Mouse (Mus musculus) spleen, postnatal 14 days (tissue): ENCODE data around the gene Prg2.

Source experiments
- DNase-seq, 2 experiments: peaks; one replicate each; pipeline ENCODE4 v3.0.0; 2021 to 2022; ENCODE audit warnings: low spot score in 2 of 2

The Prg2 gene

DNA sequence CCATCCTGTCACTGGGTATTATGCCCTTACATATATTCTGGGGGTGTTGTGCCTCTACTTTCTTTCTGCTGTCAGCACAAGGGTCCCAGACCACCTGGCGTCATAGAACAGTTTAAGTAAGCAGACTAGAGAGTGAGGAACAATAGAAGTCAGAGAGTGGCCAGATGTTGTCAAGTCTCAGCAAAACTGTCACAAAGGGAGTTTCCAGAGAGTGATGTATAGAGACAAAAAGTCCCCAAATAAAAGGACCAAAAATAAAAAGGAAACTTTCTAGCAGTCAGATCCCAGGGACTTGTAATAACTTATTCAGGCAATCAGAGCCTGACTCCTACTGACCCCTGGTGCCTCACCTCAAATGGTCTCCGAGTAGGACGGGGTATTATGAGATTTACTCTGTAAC, 18.4 kb upstream of the Prg2 start:
- DNase-seq = no peak

- DNase-seq = no peak
Observed at GRCm38 (mm10) chr2:84962906-84963507, 17.3 kb upstream of the Prg2 start.

DNA sequence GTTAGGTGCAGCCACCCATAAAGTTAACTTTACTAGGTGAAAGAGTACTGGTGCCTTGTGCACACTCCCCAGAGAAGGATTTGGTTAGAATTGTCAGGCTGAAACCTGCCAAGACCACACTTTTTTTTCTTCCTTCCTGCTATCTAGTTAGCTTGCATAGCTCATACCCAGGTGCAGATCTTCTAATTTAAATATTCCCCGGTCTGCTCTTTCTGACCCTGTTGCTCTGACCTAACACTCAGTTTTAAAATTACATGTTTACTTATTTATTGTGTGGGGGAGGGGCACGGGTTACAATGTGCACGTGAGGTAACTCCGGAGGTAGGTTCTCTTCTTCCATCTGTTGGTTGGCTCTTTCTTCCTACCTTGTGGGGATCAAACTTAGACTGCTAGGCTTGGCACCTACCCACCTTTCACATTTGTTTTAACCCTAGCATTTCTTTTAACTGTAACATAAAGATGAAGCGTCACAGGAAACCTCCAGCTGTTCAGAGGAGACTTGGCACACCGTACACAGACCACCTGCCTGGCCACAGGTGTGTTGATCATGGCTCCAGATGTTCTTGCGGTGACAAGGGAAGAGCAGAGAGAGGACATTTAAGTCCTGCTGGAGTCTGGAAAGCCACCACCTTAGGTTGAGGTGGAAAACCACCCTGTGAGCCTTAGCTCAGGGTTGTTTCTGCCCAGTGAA, 16.0 kb upstream of the Prg2 start:
- no peak for DNase-seq

DNA sequence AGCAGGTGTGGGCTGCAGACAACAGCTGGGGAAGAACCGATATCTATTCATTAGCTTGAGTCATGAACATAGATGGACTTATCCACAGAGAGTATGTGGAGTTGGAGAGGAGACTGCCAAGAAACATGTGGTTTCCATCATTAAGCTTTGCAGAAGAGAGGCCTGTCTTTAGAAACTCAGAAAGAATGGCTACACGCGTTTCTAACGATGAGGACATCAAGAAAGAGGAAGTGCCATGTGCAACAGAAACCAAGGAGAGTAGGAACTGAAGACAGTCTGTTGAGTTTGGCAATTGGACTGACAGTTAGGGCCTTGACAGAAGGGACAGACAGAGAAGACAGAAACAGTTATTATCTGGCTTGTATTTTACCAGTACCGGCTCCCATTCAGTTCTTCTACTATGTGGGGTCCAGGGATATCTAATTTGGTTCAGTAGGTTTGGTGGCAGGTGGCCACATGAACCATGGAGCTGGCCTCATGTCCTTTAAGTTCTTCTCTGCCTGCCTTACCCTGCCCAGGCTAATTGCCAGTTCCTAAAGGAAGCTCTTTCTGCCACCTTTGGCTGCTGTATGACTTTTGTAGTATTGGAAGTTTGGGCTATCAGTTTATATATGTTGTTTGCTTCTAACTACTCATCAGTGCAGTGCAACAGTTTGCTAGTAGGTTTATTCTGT, 12.8 kb upstream of the Prg2 start:
- no peak for DNase-seq

DNA sequence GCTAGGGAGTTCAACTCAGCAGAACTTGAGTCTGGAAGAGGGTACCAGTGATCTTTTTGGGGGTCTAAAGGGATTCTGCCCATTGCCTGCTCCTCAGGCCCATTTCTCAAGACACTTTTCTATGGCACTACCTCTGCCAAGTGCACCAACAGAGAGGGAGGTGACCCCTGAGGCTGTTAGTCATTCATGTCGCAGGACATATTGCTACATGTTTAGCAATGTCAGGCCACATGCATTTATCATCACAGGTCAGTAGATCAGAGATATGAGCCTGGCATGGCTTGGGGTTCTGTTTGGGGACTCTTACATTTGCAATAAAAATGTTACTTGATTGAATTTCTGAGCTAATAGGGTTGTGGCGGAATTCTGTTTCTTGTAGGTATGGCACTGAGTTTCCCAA, 4.7 kb upstream of the Prg2 start:
- no peak for DNase-seq

- DNase-seq = no peak
Observed at GRCm38 (mm10) chr2:84987930-84988329, 7.7 kb downstream of the Prg2 start, which contains the start of gene Prg3. Gene Prg3, plus strand, starts transcription at chr2:84988215.

GRCm38 (mm10) chr2:84996376-84996775, 16.1 kb downstream of the Prg2 start:
- no peak for DNase-seq

GRCm38 (mm10) chr2:84999486-85000181, 19.4 kb downstream of the Prg2 start:
- DNase-seq = no peak

DNA sequence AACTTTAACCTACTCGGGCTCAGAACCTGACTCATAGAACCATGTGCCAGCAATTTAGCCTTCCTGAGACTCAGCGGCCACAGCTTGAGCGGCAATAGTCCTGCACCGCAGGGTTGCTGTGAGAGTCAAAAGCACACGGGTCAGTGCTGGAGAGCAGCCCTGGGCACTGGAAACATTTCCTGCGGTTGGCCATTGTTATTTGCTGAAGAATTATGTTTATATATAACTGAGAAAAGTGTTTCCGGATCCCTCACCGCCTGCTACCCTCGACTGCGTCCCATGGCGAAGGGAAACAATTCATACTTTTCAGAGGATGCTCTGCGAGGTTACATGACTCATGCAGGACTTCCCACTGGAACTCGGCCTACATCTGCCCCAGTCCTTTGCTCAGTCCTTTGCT, 21.2 kb downstream of the Prg2 start:
- no peak for DNase-seq

- DNase-seq = no peak
Observed at GRCm38 (mm10) chr2:85002575-85002974, 22.3 kb downstream of the Prg2 start.

GRCm38 (mm10) chr2:85004341-85004740, 24.1 kb downstream of the Prg2 start:
- DNase-seq = no peak

DNA sequence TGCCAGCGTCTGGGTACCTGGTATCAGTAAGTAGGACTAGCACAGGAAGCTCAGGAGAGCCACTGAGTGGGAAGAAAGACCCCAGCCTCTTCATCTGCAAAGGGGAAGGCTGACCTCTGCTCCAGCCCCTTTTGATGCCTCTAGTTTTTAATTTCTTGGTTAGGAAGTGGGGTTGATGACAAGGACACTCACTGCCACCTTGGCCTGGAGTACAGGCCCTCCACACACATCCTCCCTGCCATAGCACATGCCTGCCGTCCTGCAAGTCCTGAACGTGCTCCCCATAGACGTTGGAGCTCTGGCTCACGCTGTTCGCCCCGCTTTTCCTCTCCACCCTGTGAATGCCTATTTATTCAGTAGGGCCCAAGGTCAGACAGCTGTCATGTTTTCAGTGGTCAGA, 26.3 kb downstream of the Prg2 start:
- no peak for DNase-seq

DNA sequence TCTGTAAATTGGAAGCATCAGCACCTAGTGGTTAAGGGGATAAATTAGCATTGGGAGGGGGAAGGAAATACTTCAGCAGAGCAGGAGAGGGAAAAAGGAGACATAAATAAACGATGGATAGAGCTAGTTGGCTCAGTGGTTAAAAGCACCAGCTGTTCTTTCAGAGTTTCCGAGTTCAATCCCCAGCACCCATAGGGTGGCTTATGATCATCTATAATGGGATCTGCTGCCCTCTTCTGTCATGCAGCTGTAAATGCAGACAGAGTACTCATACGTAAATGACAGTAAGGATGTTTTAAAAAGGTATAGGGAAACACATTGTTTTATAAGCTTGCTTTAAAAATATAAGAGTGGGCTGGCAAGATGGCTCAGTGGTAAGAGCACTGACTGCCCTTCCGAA, 27.5 kb downstream of the Prg2 start:
- no peak for DNase-seq

DNA sequence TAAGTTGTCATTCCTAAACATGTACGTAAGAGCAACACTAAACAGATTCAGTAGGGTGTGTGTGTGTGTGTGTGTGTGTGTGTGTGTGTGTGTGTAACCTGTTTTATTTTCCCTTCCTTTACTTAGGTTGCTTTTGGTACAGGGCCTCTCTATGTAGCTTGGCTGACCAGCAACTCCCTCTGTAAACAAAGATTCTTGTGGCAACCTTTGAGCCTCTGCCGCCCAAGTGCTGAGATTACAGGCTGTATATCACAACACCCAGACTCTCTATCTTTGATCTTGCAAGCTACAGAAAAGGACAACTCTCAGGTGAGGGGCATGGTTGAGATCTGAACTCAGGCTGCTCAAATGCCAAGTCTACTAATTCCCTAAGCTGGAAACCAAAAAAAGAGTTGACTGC, 29.0 kb downstream of the Prg2 start:
- DNase-seq = no peak

GRCm38 (mm10) chr2:85011906-85012604, 31.8 kb downstream of the Prg2 start:
- DNase-seq = peak; percentile 34 to 50

GRCm38 (mm10) chr2:85012679-85013078, 32.4 kb downstream of the Prg2 start:
- no peak for DNase-seq

DNA sequence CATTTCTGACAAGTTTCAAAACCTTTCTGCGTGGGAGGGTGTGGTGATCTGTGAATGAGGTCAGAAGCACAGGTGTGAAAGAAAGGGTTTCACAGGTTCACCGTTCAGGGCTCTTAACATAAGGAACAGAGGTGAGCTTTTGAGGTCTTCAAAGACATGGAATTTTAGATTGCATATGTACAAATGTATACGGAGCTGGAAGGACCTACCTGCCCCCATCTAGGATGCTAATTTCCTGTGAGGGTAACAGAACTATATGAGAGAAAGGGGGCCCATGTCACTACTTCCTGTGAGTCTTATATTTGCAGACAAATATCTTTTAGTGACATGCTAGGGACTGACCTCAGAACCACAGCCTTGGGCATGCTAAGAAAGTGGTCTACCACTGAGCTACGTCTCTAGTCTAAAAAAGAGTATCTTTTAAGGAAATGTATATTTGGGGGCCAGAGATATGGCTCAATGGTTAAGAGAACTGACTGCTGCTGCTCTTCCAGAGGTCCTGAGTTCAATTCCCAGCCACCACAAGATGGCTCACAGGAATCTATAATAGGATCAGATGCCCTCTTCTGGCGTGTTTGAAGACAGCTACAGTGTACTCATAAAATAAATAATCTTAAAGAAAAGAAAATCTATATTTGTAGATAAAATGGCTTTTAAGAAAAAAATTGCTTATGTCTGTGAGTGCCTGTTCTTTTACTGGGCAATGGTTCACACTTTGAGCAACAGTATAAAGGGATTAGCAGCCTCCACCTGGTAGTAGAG, 33.7 kb downstream of the Prg2 start:
- DNase-seq = no peak

DNA sequence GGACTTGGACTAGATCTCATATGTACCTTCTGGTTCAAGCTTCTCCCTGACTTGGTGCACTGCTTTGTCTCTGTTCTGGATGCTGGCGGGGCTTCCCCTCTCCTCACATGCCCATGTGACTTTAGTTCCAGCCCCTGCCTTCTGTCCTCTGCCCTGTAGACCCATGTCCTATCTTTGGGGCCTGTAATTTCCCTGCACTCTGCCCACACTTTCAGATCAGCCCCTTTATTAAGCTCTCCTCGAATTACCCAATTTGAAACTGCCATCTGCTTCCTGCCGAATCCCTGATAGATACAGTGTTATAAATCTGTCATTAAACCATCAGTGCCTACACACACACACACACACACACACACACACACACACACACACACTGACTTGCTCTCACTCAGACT, 34.3 kb downstream of the Prg2 start:
- no peak for DNase-seq

DNA sequence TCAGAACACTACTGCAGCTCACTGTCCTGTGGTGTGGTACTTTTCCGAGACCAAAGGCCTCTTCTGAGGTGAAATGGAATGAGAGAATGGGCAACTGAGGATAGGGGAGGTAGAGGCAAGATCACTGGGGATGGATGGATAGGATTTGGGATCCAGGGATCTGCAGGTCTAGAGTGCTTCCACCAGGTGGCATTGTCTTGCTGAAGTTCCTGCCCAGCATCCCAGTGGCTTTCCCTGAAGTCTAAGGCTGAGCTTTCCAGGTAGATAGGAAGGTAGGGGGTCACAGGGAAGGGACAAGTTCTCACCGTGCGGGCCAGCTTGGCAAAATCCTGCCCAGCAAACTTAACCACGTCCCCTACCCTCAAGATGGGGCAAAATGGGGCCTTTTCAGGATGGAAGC, 41.8 kb downstream of the Prg2 start:
- no peak for DNase-seq

GRCm38 (mm10) chr2:85026178-85026577, 45.9 kb downstream of the Prg2 start:
- no peak for DNase-seq

DNA sequence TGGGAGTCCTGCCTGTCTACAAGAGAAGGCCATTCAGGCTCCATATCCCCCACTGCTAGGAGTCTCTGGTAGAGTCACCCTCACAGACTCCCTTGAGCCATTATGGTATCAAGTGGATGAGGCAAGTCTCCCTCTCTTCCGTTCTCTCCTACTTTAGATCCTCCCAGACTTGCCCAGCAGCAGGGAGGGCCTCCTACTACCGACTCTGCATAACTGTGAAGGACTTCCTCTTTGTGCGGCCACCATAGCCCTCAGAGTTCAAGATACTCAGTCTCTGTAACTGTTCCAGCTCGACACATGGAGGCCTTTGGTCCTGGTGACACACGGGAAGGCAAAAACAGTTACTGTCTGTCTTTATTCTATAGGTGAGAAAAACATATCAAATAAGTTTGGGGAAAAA, 47.0 kb downstream of the Prg2 start:
- no peak for DNase-seq
